Mouse (Mus musculus) monocyte, adult 2 months (primary cell): ENCODE results near the gene Ptpre.
"Not testable (repeated sequence)": the region's sequence is repeated elsewhere in the genome, so short reads cannot be mapped to it uniquely, and the experiment has no call there.

ENCODE experiments used
- DNase-seq, 2 experiments: peaks; one replicate each; pipeline ENCODE4 v3.0.0; 2022; ENCODE audit warnings: low spot score in 2 of 2, low read depth in 1 of 2

Gene Ptpre

GRCm38 (mm10) chr7:135602881-135603523 is 65.7 kb downstream of the Ptpre start:
- no peak for DNase-seq

GRCm38 (mm10) chr7:135605002-135605803 is 67.9 kb downstream of the Ptpre start:
- DNase-seq = no peak

GRCm38 (mm10) chr7:135605804-135606072 is 68.5 kb downstream of the Ptpre start:
- DNase-seq = no peak

- DNase-seq = no peak
Observed at GRCm38 (mm10) chr7:135608208-135608607, 70.9 kb downstream of the Ptpre start.

- DNase-seq = no peak
Observed at GRCm38 (mm10) chr7:135609028-135609427, 71.7 kb downstream of the Ptpre start.

GRCm38 (mm10) chr7:135609655-135610054 is 72.4 kb downstream of the Ptpre start:
- no peak for DNase-seq

GRCm38 (mm10) chr7:135612276-135612675 is 75.0 kb downstream of the Ptpre start:
- DNase-seq = no peak

GRCm38 (mm10) chr7:135612801-135613200 is 75.5 kb downstream of the Ptpre start:
- DNase-seq = no peak

GRCm38 (mm10) chr7:135613380-135613779 is 76.1 kb downstream of the Ptpre start:
- DNase-seq = no peak

- no peak for DNase-seq
Observed at GRCm38 (mm10) chr7:135614892-135615291, 77.6 kb downstream of the Ptpre start.

- not testable (repeated sequence) for DNase-seq
Observed at GRCm38 (mm10) chr7:135616479-135616878, 79.2 kb downstream of the Ptpre start.

GRCm38 (mm10) chr7:135617776-135618175 is 80.5 kb downstream of the Ptpre start:
- no peak for DNase-seq

- DNase-seq = no peak
Observed at GRCm38 (mm10) chr7:135621649-135622048, 84.4 kb downstream of the Ptpre start.

GRCm38 (mm10) chr7:135622241-135622640 is 85.0 kb downstream of the Ptpre start:
- no peak for DNase-seq

- DNase-seq = no peak
Observed at GRCm38 (mm10) chr7:135624854-135625253, 87.6 kb downstream of the Ptpre start.

- DNase-seq = no peak
Observed at GRCm38 (mm10) chr7:135628363-135628762, 91.1 kb downstream of the Ptpre start.

- DNase-seq = no peak
Observed at GRCm38 (mm10) chr7:135629019-135629418, 91.7 kb downstream of the Ptpre start.

- DNase-seq = peak in 1 of 2 experiments; percentile 58
Observed at GRCm38 (mm10) chr7:135631776-135632552, 94.7 kb downstream of the Ptpre start.

GRCm38 (mm10) chr7:135632716-135633258 is 95.5 kb downstream of the Ptpre start:
- no peak for DNase-seq

GRCm38 (mm10) chr7:135634851-135635624 is 97.8 kb downstream of the Ptpre start:
- DNase-seq = no peak

GRCm38 (mm10) chr7:135637406-135637980 is 100.2 kb downstream of the Ptpre start:
- no peak for DNase-seq
